Mouse (Mus musculus): ENCODE results near the gene Ppp1r32. TPM values are rescaled to one million over a fixed set of nuclear protein-coding genes. Genes with fewer than 3 reads are reported as not detected.

Gene Ppp1r32
- polyA plus RNA-seq, 1 experiment from 2014 or later, result 0.41 TPM

- Histone ChIP-seq H3K9ac (ENCODE audit: low read length) (no peak overlapping the region), H3K27ac (ENCODE audit: low read depth, low read length) (no peak overlapping the region), H3K4me3 (ENCODE audit: low read depth, low read length) (no peak overlapping the region), H3K4me1 (replicated peaks; ENCODE audit: control insufficient read depth, insufficient read depth, low read length) (peaks cover 11% of the 10 kb centered on the region; the same call in 1 of the 2 replicates), H3K36me3 (ENCODE audit: control insufficient read depth, insufficient read depth, low read length) (no peaks in the 10 kb centered on the region), H3K4me2 (ENCODE audit: low read depth, low read length, severe bottlenecking) (no peak overlapping the region), H3K9me3 (ENCODE audit: control insufficient read depth, low read length) (no peaks in the 10 kb centered on the region), H3K27me3 (ENCODE audit: control insufficient read depth, insufficient read depth, low read length) (peaks cover 47% of the 10 kb centered on the region)
- no peak for DNase-seq (ENCODE audit: low spot score)
- 86% methylated on average over 3 of the region's 3 CpGs for WGBS
- ATAC-seq (replicated peaks; ENCODE audit: low FRiP score), result no peak
Observed at GRCm38 (mm10) chr19:10455437-10455806, 27.3 kb downstream of the Ppp1r32 start.

GRCm38 (mm10) chr19:10454718-10455436 is 27.9 kb downstream of the Ppp1r32 start:
- DNase-seq (ENCODE audit: low spot score) (no peak), ATAC-seq (replicated peaks; ENCODE audit: low FRiP score) (no peak)
- H3K4me1 ChIP-seq (replicated peaks; ENCODE audit: control insufficient read depth, insufficient read depth, low read length), result peaks cover 11% of the 10 kb centered on the region; the same call in 1 of the 2 replicates

GRCm38 (mm10) chr19:10449708-10450107 is 33.0 kb downstream of the Ppp1r32 start:
- no peak overlapping the region for H3K27ac ChIP-seq (ENCODE audit: low read depth, low read length)
- H3K9ac ChIP-seq (ENCODE audit: low read length), result no peak overlapping the region
- no peaks in the 10 kb centered on the region for H3K9me3 ChIP-seq (ENCODE audit: control insufficient read depth, low read length)
- no peaks in the 10 kb centered on the region for H3K27me3 ChIP-seq (ENCODE audit: control insufficient read depth, insufficient read depth, low read length)
- ATAC-seq (replicated peaks; ENCODE audit: low FRiP score) (peak; percentile 61), DNase-seq (ENCODE audit: low spot score) (peak; percentile 83)
- no peaks in the 10 kb centered on the region for H3K4me1 ChIP-seq (replicated peaks; ENCODE audit: control insufficient read depth, insufficient read depth, low read length)
- WGBS, result 6% methylated on average over 3 of the region's 3 CpGs
- no peak overlapping the region for H3K4me3 ChIP-seq (ENCODE audit: low read depth, low read length)
- no peak overlapping the region for H3K4me2 ChIP-seq (ENCODE audit: low read depth, low read length, severe bottlenecking)
- H3K36me3 ChIP-seq (ENCODE audit: control insufficient read depth, insufficient read depth, low read length), result no peaks in the 10 kb centered on the region

More at GRCm38 (mm10) chr19:10454718-10455436, 27.9 kb downstream of the Ppp1r32 start:
- no peaks in the 10 kb centered on the region for H3K9me3 ChIP-seq (ENCODE audit: control insufficient read depth, low read length)
- H3K27ac ChIP-seq (ENCODE audit: low read depth, low read length), result no peak overlapping the region
- H3K4me3 ChIP-seq (ENCODE audit: low read depth, low read length), result no peak overlapping the region
- H3K27me3 ChIP-seq (ENCODE audit: control insufficient read depth, insufficient read depth, low read length), result peaks cover 46% of the 10 kb centered on the region
- no peak overlapping the region for H3K4me2 ChIP-seq (ENCODE audit: low read depth, low read length, severe bottlenecking)
- H3K36me3 ChIP-seq (ENCODE audit: control insufficient read depth, insufficient read depth, low read length), result no peaks in the 10 kb centered on the region
- H3K9ac ChIP-seq (ENCODE audit: low read length), result no peak overlapping the region
- WGBS, result 76% methylated on average over 4 of the region's 4 CpGs

- ATAC-seq (replicated peaks; ENCODE audit: low FRiP score), result peak; percentile 14; the same call in 1 of the 2 replicates
- no peak for DNase-seq (ENCODE audit: low spot score)
- 61% methylated on average over 6 of the region's 6 CpGs for WGBS
Observed at GRCm38 (mm10) chr19:10449190-10449589, 33.5 kb downstream of the Ppp1r32 start.

GRCm38 (mm10) chr19:10448275-10448674 is 34.5 kb downstream of the Ppp1r32 start:
- Histone ChIP-seq H3K4me1 (replicated peaks; ENCODE audit: control insufficient read depth, insufficient read depth, low read length) (no peaks in the 10 kb centered on the region), H3K27ac (ENCODE audit: low read depth, low read length) (no peak overlapping the region), H3K9ac (ENCODE audit: low read length) (no peak overlapping the region), H3K27me3 (ENCODE audit: control insufficient read depth, insufficient read depth, low read length) (no peaks in the 10 kb centered on the region), H3K36me3 (ENCODE audit: control insufficient read depth, insufficient read depth, low read length) (no peaks in the 10 kb centered on the region), H3K4me2 (ENCODE audit: low read depth, low read length, severe bottlenecking) (no peak overlapping the region), H3K9me3 (ENCODE audit: control insufficient read depth, low read length) (no peaks in the 10 kb centered on the region), H3K4me3 (ENCODE audit: low read depth, low read length) (no peak overlapping the region)
- no peak for ATAC-seq (replicated peaks; ENCODE audit: low FRiP score)
- no peak for DNase-seq (ENCODE audit: low spot score)
- WGBS, result 91% methylated on average over 6 of the region's 7 CpGs

More at GRCm38 (mm10) chr19:10449190-10449589, 33.5 kb downstream of the Ppp1r32 start:
- no peak overlapping the region for H3K4me3 ChIP-seq (ENCODE audit: low read depth, low read length)
- H3K9ac ChIP-seq (ENCODE audit: low read length), result no peak overlapping the region
- H3K27ac ChIP-seq (ENCODE audit: low read depth, low read length), result no peak overlapping the region
- no peaks in the 10 kb centered on the region for H3K9me3 ChIP-seq (ENCODE audit: control insufficient read depth, low read length)
- no peaks in the 10 kb centered on the region for H3K4me1 ChIP-seq (replicated peaks; ENCODE audit: control insufficient read depth, insufficient read depth, low read length)
- no peaks in the 10 kb centered on the region for H3K27me3 ChIP-seq (ENCODE audit: control insufficient read depth, insufficient read depth, low read length)
- no peak overlapping the region for H3K4me2 ChIP-seq (ENCODE audit: low read depth, low read length, severe bottlenecking)
- no peaks in the 10 kb centered on the region for H3K36me3 ChIP-seq (ENCODE audit: control insufficient read depth, insufficient read depth, low read length)

GRCm38 (mm10) chr19:10444685-10445369 is 37.9 kb downstream of the Ppp1r32 start:
- Histone ChIP-seq H3K4me1 (replicated peaks; ENCODE audit: control insufficient read depth, insufficient read depth, low read length) (no peaks in the 10 kb centered on the region), H3K27ac (ENCODE audit: low read depth, low read length) (no peak overlapping the region), H3K36me3 (ENCODE audit: control insufficient read depth, insufficient read depth, low read length) (no peaks in the 10 kb centered on the region), H3K9ac (ENCODE audit: low read length) (no peak overlapping the region), H3K9me3 (ENCODE audit: control insufficient read depth, low read length) (no peaks in the 10 kb centered on the region), H3K4me2 (ENCODE audit: low read depth, low read length, severe bottlenecking) (no peak overlapping the region), H3K4me3 (ENCODE audit: low read depth, low read length) (no peak overlapping the region), H3K27me3 (ENCODE audit: control insufficient read depth, insufficient read depth, low read length) (no peaks in the 10 kb centered on the region)
- ATAC-seq (replicated peaks; ENCODE audit: low FRiP score) (no peak), DNase-seq (ENCODE audit: low spot score) (no peak)
- 92% methylated on average over 15 of the region's 15 CpGs for WGBS

- Histone ChIP-seq H3K4me1 (replicated peaks; ENCODE audit: control insufficient read depth, insufficient read depth, low read length) (no peaks in the 10 kb centered on the region), H3K27me3 (ENCODE audit: control insufficient read depth, insufficient read depth, low read length) (no peaks in the 10 kb centered on the region), H3K27ac (ENCODE audit: low read depth, low read length) (no peak overlapping the region), H3K4me3 (ENCODE audit: low read depth, low read length) (no peak overlapping the region), H3K36me3 (ENCODE audit: control insufficient read depth, insufficient read depth, low read length) (no peaks in the 10 kb centered on the region), H3K9me3 (ENCODE audit: control insufficient read depth, low read length) (no peaks in the 10 kb centered on the region), H3K9ac (ENCODE audit: low read length) (no peak overlapping the region), H3K4me2 (ENCODE audit: low read depth, low read length, severe bottlenecking) (no peak overlapping the region)
- ATAC-seq (replicated peaks; ENCODE audit: low FRiP score) (no peak), DNase-seq (ENCODE audit: low spot score) (no peak)
- WGBS, result 58% methylated on average over 1 of the region's 1 CpGs
Observed at GRCm38 (mm10) chr19:10437521-10437920, 45.2 kb downstream of the Ppp1r32 start.

GRCm38 (mm10) chr19:10436726-10437125 is 46.0 kb downstream of the Ppp1r32 start:
- no peak overlapping the region for H3K4me3 ChIP-seq (ENCODE audit: low read depth, low read length)
- H3K9me3 ChIP-seq (ENCODE audit: control insufficient read depth, low read length), result no peaks in the 10 kb centered on the region
- WGBS, result 45% methylated on average over 1 of the region's 1 CpGs
- H3K4me1 ChIP-seq (replicated peaks; ENCODE audit: control insufficient read depth, insufficient read depth, low read length), result no peaks in the 10 kb centered on the region
- H3K27me3 ChIP-seq (ENCODE audit: control insufficient read depth, insufficient read depth, low read length), result no peaks in the 10 kb centered on the region
- H3K9ac ChIP-seq (ENCODE audit: low read length), result no peak overlapping the region
- no peak for ATAC-seq (replicated peaks; ENCODE audit: low FRiP score)
- H3K4me2 ChIP-seq (ENCODE audit: low read depth, low read length, severe bottlenecking), result no peak overlapping the region
- H3K36me3 ChIP-seq (ENCODE audit: control insufficient read depth, insufficient read depth, low read length), result no peaks in the 10 kb centered on the region
- no peak for DNase-seq (ENCODE audit: low spot score)
- no peak overlapping the region for H3K27ac ChIP-seq (ENCODE audit: low read depth, low read length)
